Comparison of ENCODE assay signal across 8 mouse cellular contexts in genomic region chr2:23040001-23040646, GRCm38 (mm10). TPM values are rescaled to one million over a fixed set of nuclear protein-coding genes. Genes with fewer than 3 reads are reported as not detected.
A peak's percentile ranks its signal among the peaks of the same experiment; 100 is the strongest.
DNase-seq lines count a peak whose midpoint lies in the region; ATAC-seq lines count a peak whose summit lies in the region.

TSS of gene Abi1 (minus strand) at chr2:23040241.

- H3K4me2 ChIP-seq in embryonic facial prominence, embryonic 12.5 days (replicated peaks) = peak within 1 kb of the TSS; percentile 81
- H3K4me2 ChIP-seq in limb, embryonic 11.5 days (ENCODE audit: low read depth, severe bottlenecking) = peak within 1 kb of the TSS; percentile 82
- H3K4me2 ChIP-seq in midbrain, embryonic 14.5 days (ENCODE audit: low read length) = peak within 1 kb of the TSS; percentile 77

- H3K4me3 ChIP-seq in embryonic facial prominence, embryonic 12.5 days = peak within 1 kb of the TSS; percentile 95
- peak within 1 kb of the TSS; percentile 79 for H3K4me3 ChIP-seq in limb, embryonic 11.5 days (ENCODE audit: low read depth, low read length)
- H3K4me3 ChIP-seq in midbrain, embryonic 14.5 days (replicated peaks; ENCODE audit: low read depth, low read length) = peak within 1 kb of the TSS; percentile 97

- peak within 1 kb of the TSS; percentile 97 for H3K27ac ChIP-seq in embryonic facial prominence, embryonic 12.5 days
- H3K27ac ChIP-seq in limb, embryonic 11.5 days (replicated peaks; ENCODE audit: low read depth, low read length) = peak within 1 kb of the TSS; percentile 92
- H3K27ac ChIP-seq in midbrain, embryonic 14.5 days (replicated peaks; ENCODE audit: low read depth, low read length) = peak within 1 kb of the TSS; percentile 97

- H3K9ac ChIP-seq in embryonic facial prominence, embryonic 12.5 days = peak within 1 kb of the TSS; percentile 97
- peak within 1 kb of the TSS; percentile 83 for H3K9ac ChIP-seq in limb, embryonic 11.5 days (ENCODE audit: low read length)
- peak within 1 kb of the TSS; percentile 97 for H3K9ac ChIP-seq in midbrain, embryonic 14.5 days (replicated peaks; ENCODE audit: low read length)

- peak; percentile 89 for DNase-seq in 3134 (ENCODE audit: extremely low read depth, insufficient read length, low spot score)
- DNase-seq in adrenal gland, postnatal 25 days = peak; percentile 90
- peak; percentile 100 for DNase-seq in heart, adult 11 months
- peak; percentile 90 for DNase-seq in kidney, adult 18-20 months
- DNase-seq in limb, embryonic 11.5 days (ENCODE audit: low spot score) = peak; percentile 88
- DNase-seq in midbrain, embryonic 14.5 days = peak; percentile 97
- DNase-seq in spleen, postnatal 14 days (ENCODE audit: low spot score in 2 of 2) = peak; percentile 80 to 82

- ATAC-seq in embryonic facial prominence, embryonic 12.5 days (ENCODE audit: insufficient number of reproducible peaks, insufficient read depth, low FRiP score, low TSS enrichment) = peak; percentile 97
- peak; percentile 96 for ATAC-seq in limb, embryonic 11.5 days (ENCODE audit: insufficient number of reproducible peaks, low FRiP score, low TSS enrichment, low read depth)
- ATAC-seq in midbrain, embryonic 14.5 days (ENCODE audit: low FRiP score, low TSS enrichment) = peak; percentile 98

- H3K9me3 ChIP-seq in embryonic facial prominence, embryonic 12.5 days = no peaks in the 10 kb centered on the region
- no peaks in the 10 kb centered on the region for H3K9me3 ChIP-seq in limb, embryonic 11.5 days (ENCODE audit: control insufficient read depth, low read length)
- no peaks in the 10 kb centered on the region for H3K9me3 ChIP-seq in midbrain, embryonic 14.5 days (ENCODE audit: control insufficient read depth, low read length)

- H3K36me3 ChIP-seq in embryonic facial prominence, embryonic 12.5 days = no peaks in the 10 kb centered on the region
- no peaks in the 10 kb centered on the region for H3K36me3 ChIP-seq in limb, embryonic 11.5 days (ENCODE audit: control insufficient read depth, insufficient read depth, low read length)
- no peaks in the 10 kb centered on the region for H3K36me3 ChIP-seq in midbrain, embryonic 14.5 days (ENCODE audit: control insufficient read depth, insufficient read depth, low read length)

- WGBS in embryonic facial prominence, embryonic 12.5 days = 3% methylated on average over 24 of the region's 24 CpGs
- WGBS in limb, embryonic 11.5 days = 2% methylated on average over 24 of the region's 24 CpGs
- WGBS in midbrain, embryonic 14.5 days = 2% methylated on average over 24 of the region's 24 CpGs

- H3K27me3 ChIP-seq in embryonic facial prominence, embryonic 12.5 days = no peaks in the 10 kb centered on the region
- H3K27me3 ChIP-seq in limb, embryonic 11.5 days (ENCODE audit: control insufficient read depth, insufficient read depth, low read length) = no peaks in the 10 kb centered on the region
- no peaks in the 10 kb centered on the region for H3K27me3 ChIP-seq in midbrain, embryonic 14.5 days (ENCODE audit: control insufficient read depth, insufficient read depth, low read length)

- 0 out of 2 replicates have a peak, but pooled peaks cover 7% of the 10 kb centered on the region for H3K4me1 ChIP-seq in embryonic facial prominence, embryonic 12.5 days
- no peaks in the 10 kb centered on the region for H3K4me1 ChIP-seq in limb, embryonic 11.5 days (ENCODE audit: control insufficient read depth, insufficient read depth, low read length)
- peaks cover 10% of the 10 kb centered on the region for H3K4me1 ChIP-seq in midbrain, embryonic 14.5 days (ENCODE audit: control insufficient read depth, insufficient read depth, low read length)

RNA-seq across cellular contexts. Expression of gene Abi1, which starts in this region (rescaled TPM):
- 74.8 and 75.6 TPM in 2 replicates for total RNA-seq in adrenal gland, postnatal 25 days (2021)
- polyA plus RNA-seq in embryonic facial prominence, embryonic 12.5 days (2016; fragmentation: Nextera tagmentation; extraction: Ambion mirVana) = 42.3 and 44.4 TPM in 2 replicates
- polyA plus RNA-seq in limb, embryonic 11.5 days (2014; fragmentation: Nextera tagmentation; extraction: Ambion mirVana) = 43.7 and 44.8 TPM in 2 replicates
- polyA plus RNA-seq in midbrain, embryonic 14.5 days (2014; fragmentation: Nextera tagmentation; extraction: Ambion mirVana) = 63.5 and 64.3 TPM in 2 replicates

Comparison
In these comparisons a context has a peak if more than half of its experiments do, and no peak if none do; other contexts are left out.
1. Peak in every context shown above with its lines: DNase-seq, ATAC-seq, H3K4me3 ChIP-seq and H3K27ac ChIP-seq.